Mouse (Mus musculus) liver, embryonic 14.5 days (tissue): Measurements from ENCODE around the gene Med17. TPM values are rescaled to one million over a fixed set of nuclear protein-coding genes. Genes with fewer than 3 reads are reported as not detected.

Source experiments
- ATAC-seq: fragments of 200-750 bp; cut with Nextera tagmentation; 2 replicates; pipeline ENCODE4 v1.8.0; 2017; ENCODE audit warnings: moderate number of reproducible peaks, mild to moderate bottlenecking, moderate library complexity; ENCODE audit not compliant: insufficient read depth
- DNase-seq, 3 experiments: peaks; one replicate each; pipeline ENCODE4 v3.0.0-alpha.2; 2012 to 2013; ENCODE audit warnings: low read depth in 3 of 3, low spot score in 3 of 3
- H3K27ac ChIP-seq: fragments of 300-500 bp; sonication (generic); 2 replicates; pipeline ENCODE4 v1.5.1; 2014; ENCODE audit warnings: moderate library complexity, mild to moderate bottlenecking, control low read depth, inconsistent platforms
- H3K27me3 ChIP-seq: fragments of 300-500 bp; sonication (generic); 2 replicates; pipeline ENCODE4 v1.6.1; 2014; ENCODE audit warnings: mild to moderate bottlenecking, low read length, moderate library complexity; ENCODE audit not compliant: control insufficient read depth, insufficient read depth
- H3K36me3 ChIP-seq: fragments of 300-500 bp; sonication (generic); replicated peaks from 2 replicates; pipeline ENCODE4 v1.6.1; 2014; ENCODE audit warnings: low read depth; ENCODE audit not compliant: control insufficient read depth, insufficient read depth
- H3K4me1 ChIP-seq, 2 experiments: fragments of 200-500 bp in 1 of 2; fragments of 300-500 bp in 1 of 2; sonication (generic) in 1 of 2; replicated peaks; 2 replicates each; pipeline ENCODE4 v1.6.1; 2012 to 2014; ENCODE audit warnings: antibody characterized with exemption in 1 of 2, inconsistent platforms in 1 of 2, low read length in 1 of 2; ENCODE audit not compliant: control insufficient read depth in 2 of 2, insufficient read depth in 2 of 2
- H3K4me2 ChIP-seq: fragments of 300-500 bp; sonication (generic); 2 replicates; pipeline ENCODE4 v1.6.1; 2014; ENCODE audit warnings: low read depth, mild to moderate bottlenecking, control low read depth, moderate library complexity
- H3K4me3 ChIP-seq, 2 experiments: fragments of 200-500 bp in 1 of 2; fragments of 300-500 bp in 1 of 2; sonication (generic) in 1 of 2; 2 replicates each; pipeline ENCODE4 v1.5.1; 2012 to 2014; ENCODE audit warnings: low read depth in 2 of 2, low read length in 2 of 2, mild to moderate bottlenecking in 2 of 2, control low read depth in 1 of 2, inconsistent platforms in 1 of 2, moderate library complexity in 1 of 2; ENCODE audit not compliant: insufficient read depth in 1 of 2
- H3K9ac ChIP-seq: fragments of 300-500 bp; sonication (generic); replicated peaks from 2 replicates; pipeline ENCODE4 v1.6.1; 2014; ENCODE audit warnings: mild to moderate bottlenecking, control low read depth, moderate library complexity
- H3K9me3 ChIP-seq: fragments of 300-500 bp; sonication (generic); 2 replicates; pipeline ENCODE4 v1.6.1; 2016; ENCODE audit warnings: low read length, mixed read lengths; ENCODE audit not compliant: control insufficient read depth
- CTCF ChIP-seq: IDR thresholded peaks from 2 replicates; pipeline ENCODE4 v1.5.1; 2016; ENCODE audit warnings: antibody characterized with exemption, low read depth, control low read depth
- EP300 ChIP-seq: IDR thresholded peaks from 2 replicates; pipeline ENCODE4 v1.6.1; 2016; ENCODE audit warnings: antibody characterized with exemption, low read depth
- WGBS: fragments of 180-500 bp; shearing (Covaris S2); extraction: QIAGEN DNeasy Blood & Tissue Kit; methylation state at CpG from one replicate; pipeline ENCODE4 v1.1.7; 2014; ENCODE audit not compliant: insufficient replicate concordance; 5-methylcytosine and 5-hydroxymethylcytosine counted together
- polyA plus RNA-seq, 2 experiments: library from polyadenylated mRNA; depleted of rRNA in 1 of 2; stranded (reverse) in 1 of 2; unstranded in 1 of 2; fragments of >200 nt; fragmentation: Nextera tagmentation in 1 of 2; extraction: Ambion mirVana in 1 of 2; gene quantifications; 2 replicates each; pipeline versions ENCODE4 v1.2.1 to v1.2.3; 2012 to 2014

Med17 gene
- polyA plus RNA-seq, 2 experiments = 15.0 to 17.2 TPM

GRCm38 (mm10) chr9:15314619-15315018 lies 34.9 kb upstream of the Med17 start:
- Histone ChIP-seq H3K27me3 (no peaks in the 10 kb centered on the region), H3K27ac (no peak overlapping the region), H3K9ac (no peak overlapping the region), H3K4me3 (no peak overlapping the region), H3K4me1 (no peaks in the 10 kb centered on the region), H3K36me3 (peaks cover 70% of the 10 kb centered on the region), H3K9me3 (no peaks in the 10 kb centered on the region), H3K4me2 (no peak overlapping the region)
- no peak for DNase-seq
- TF ChIP-seq EP300 (no peak), CTCF (no peak)
- WGBS = 90% methylated on average over 1 of the region's 1 CpGs
- no peak for ATAC-seq

- Histone ChIP-seq H3K36me3 (peaks cover 80% of the 10 kb centered on the region), H3K4me2 (no peak overlapping the region), H3K27ac (no peak overlapping the region), H3K27me3 (no peaks in the 10 kb centered on the region), H3K9ac (no peak overlapping the region), H3K9me3 (no peaks in the 10 kb centered on the region), H3K4me3 (no peak overlapping the region), H3K4me1 (peaks cover 3 to 5% of the 10 kb centered on the region in 2 experiments)
- no peak for DNase-seq
- TF ChIP-seq EP300 = no peak
- TF ChIP-seq CTCF = no peak
- no peak for ATAC-seq
- 68% methylated on average over 5 of the region's 5 CpGs for WGBS
Measured at GRCm38 (mm10) chr9:15313633-15314032, 33.9 kb upstream of the Med17 start.

- no peak overlapping the region for H3K9ac ChIP-seq
- no peak overlapping the region for H3K4me2 ChIP-seq
- ATAC-seq (peak; percentile 22; the same call in 1 of the 2 replicates), DNase-seq (no peak)
- no peak overlapping the region for H3K4me3 ChIP-seq
- H3K36me3 ChIP-seq = peaks cover 79% of the 10 kb centered on the region
- TF ChIP-seq EP300 (no peak), CTCF (no peak)
- no peaks in the 10 kb centered on the region for H3K9me3 ChIP-seq
- H3K27me3 ChIP-seq = no peaks in the 10 kb centered on the region
- H3K27ac ChIP-seq = no peak overlapping the region
- 36% methylated on average over 2 of the region's 2 CpGs for WGBS
- peaks cover 5 to 11% of the 10 kb centered on the region in 2 experiments for H3K4me1 ChIP-seq
Measured at GRCm38 (mm10) chr9:15312054-15312735, 32.5 kb upstream of the Med17 start.

- H3K4me2 ChIP-seq = no peak overlapping the region
- H3K9ac ChIP-seq = no peak overlapping the region
- WGBS = 67% methylated on average over 1 of the region's 1 CpGs
- H3K27ac ChIP-seq = no peak overlapping the region
- no peak overlapping the region for H3K4me3 ChIP-seq
- TF ChIP-seq EP300 (no peak), CTCF (no peak)
- H3K36me3 ChIP-seq = peaks cover 66% of the 10 kb centered on the region
- ATAC-seq (no peak), DNase-seq (no peak)
- no peaks in the 10 kb centered on the region for H3K9me3 ChIP-seq
- H3K4me1 ChIP-seq = peaks cover 5 to 15% of the 10 kb centered on the region in 2 experiments
- no peaks in the 10 kb centered on the region for H3K27me3 ChIP-seq
Measured at GRCm38 (mm10) chr9:15310179-15310578, 30.4 kb upstream of the Med17 start.

- no peaks in the 10 kb centered on the region for H3K27me3 ChIP-seq
- 56% methylated on average over 4 of the region's 4 CpGs for WGBS
- H3K4me3 ChIP-seq = peak overlapping the region in 1 of 2 experiments; percentile 27; a peak in 1 of 4 replicates
- H3K4me2 ChIP-seq = peak overlapping the region; percentile 83
- H3K9me3 ChIP-seq = no peaks in the 10 kb centered on the region
- TF ChIP-seq CTCF (no peak), EP300 (no peak)
- no peak for DNase-seq
- no peak overlapping the region for H3K9ac ChIP-seq
- H3K4me1 ChIP-seq = peaks cover 5 to 18% of the 10 kb centered on the region in 2 experiments
- peaks cover 59% of the 10 kb centered on the region for H3K36me3 ChIP-seq
- H3K27ac ChIP-seq = no peak overlapping the region
- no peak for ATAC-seq
Measured at GRCm38 (mm10) chr9:15309425-15309824, 29.7 kb upstream of the Med17 start.
